Mouse (Mus musculus): ENCODE data around the gene Zbtb7b.
"Not testable (repeated sequence)": the region's sequence is repeated elsewhere in the genome, so short reads cannot be mapped to it uniquely, and the experiment has no call there.

The Zbtb7b gene

GRCm38 (mm10) chr3:89394006-89394893 lies at the start of gene Zbtb7b:
Gene Zbtb7b (minus strand): TSS chr3:89394776.
- DNase-seq (ENCODE audit: extremely low spot score, low spot score) = peak; percentile 84

DNA sequence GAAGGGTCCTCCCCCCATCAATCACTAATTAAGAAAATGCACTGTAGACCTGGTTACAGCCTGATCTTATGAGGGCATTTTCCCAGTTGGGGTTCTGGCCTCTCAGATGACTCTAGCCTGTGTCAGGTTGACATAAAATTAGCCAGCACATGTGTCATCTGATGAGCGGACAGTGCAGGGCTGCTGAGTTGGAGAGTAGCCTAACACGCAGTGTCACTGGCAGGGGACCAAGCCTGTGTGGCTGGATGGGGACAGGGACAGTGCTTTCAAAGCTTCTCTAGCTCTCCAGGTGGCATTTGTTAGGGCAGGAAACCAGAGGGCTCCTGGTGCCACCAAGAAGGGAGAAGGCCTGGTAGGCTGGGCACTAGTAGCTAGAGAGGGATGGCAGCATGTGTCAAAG lies 46.1 kb upstream of the Zbtb7b start:
- DNase-seq (ENCODE audit: extremely low spot score, low spot score) = no peak

- no peak for DNase-seq (ENCODE audit: extremely low spot score, low spot score)
Measured at GRCm38 (mm10) chr3:89437269-89437668, 42.7 kb upstream of the Zbtb7b start.

GRCm38 (mm10) chr3:89436176-89437113 lies 41.9 kb upstream of the Zbtb7b start, which contains the start of gene Pbxip1:
Gene Pbxip1 (plus strand): TSS chr3:89436706.
- peak; percentile 80 for DNase-seq (ENCODE audit: extremely low spot score, low spot score)

DNA sequence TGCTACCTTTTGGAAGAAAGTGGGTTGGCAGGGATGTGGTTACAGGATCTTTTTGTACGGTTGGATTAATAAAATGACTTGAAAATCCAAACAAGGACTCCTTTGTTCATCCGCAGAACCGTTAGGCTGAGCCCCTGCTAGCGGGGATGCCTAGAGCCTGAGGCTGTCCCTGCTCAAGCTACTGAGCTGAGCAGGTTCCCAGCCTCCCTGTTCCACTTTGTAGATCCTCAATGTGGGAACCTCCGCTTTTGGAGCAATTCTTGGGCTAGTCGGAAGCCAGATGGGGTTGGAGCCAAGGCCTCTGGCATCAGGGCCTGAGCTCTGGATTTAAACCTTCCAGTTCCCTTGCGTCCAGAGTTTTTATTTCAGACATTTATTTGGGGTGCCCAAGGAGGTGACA lies 40.5 kb upstream of the Zbtb7b start:
- DNase-seq (ENCODE audit: extremely low spot score, low spot score) = no peak

DNA sequence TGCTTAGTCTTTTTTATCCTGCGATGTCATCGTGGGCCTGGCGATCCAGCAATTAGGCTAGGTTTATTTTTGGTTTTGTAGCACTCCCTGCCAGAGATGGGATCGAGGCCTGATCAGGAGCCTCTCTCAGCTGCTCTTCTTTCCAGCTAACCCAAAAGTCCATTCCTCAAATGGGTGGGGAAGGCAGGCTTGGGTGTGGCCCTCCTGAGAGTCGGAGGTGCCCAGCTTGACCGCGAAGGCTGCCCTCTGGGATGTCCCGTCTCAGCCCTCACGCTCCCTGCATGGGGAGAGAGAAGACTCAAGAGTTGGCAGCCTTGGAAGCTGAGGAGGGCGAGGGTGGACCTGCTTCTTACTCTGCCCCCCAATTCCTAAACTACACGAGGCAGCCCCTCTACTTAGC lies 40.0 kb upstream of the Zbtb7b start:
- no peak for DNase-seq (ENCODE audit: extremely low spot score, low spot score)

- DNase-seq (ENCODE audit: extremely low spot score, low spot score) = no peak
Measured at GRCm38 (mm10) chr3:89432606-89433005, 38.0 kb upstream of the Zbtb7b start.

DNA sequence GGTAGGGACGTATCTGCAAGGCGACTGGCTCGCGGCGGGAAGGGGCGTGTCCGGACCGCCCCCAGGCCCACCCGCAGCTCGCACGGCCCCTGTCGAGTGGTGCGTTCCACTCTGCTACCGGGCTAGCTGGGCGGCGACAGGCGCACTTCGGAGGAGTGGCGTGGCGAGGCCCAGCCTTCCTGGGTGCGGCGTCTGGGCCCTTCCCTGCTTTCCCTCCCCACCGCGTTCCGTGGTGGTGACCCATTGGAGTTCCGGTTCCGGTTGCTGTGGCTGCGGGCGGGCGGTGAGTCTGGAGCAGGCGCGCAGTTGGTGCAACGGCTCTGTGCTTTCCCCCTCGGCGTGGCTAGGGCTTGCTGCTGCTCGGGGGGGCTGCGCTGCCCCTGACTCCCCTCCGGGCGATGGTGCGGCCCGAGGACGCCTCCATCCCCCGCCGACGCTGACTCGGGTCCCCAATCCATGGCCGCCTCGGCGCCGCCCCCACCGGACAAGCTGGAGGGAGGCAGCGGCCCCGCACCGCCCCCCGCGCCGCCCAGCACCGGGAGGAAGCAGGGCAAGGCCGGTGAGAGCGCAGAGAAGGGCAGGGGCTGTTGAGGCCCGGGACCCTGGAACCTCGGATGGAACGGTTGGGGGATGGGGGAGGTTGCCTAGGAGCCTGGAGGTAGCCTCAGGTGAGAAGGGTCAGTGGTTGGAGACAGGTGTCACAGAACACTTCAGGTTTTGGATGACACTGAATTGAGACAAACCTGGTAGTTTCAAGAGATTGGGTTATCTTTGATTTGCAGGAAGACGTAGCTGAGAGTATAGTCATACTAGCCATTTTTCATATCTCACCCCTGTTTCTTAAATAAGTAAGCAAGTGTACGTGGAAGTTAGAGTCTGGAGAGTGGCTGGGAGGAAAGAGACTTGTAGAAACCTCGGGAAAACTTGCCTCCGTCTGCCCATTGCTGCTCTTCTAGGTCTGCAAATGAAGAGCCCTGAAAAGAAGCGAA lies 35.9 kb upstream of the Zbtb7b start, which contains the start of gene Pygo2:
Gene Pygo2, plus strand, starts transcription at position 44 of the 989 bp plus-strand sequence.
- DNase-seq (ENCODE audit: extremely low spot score, low spot score) = peak; percentile 94

DNA sequence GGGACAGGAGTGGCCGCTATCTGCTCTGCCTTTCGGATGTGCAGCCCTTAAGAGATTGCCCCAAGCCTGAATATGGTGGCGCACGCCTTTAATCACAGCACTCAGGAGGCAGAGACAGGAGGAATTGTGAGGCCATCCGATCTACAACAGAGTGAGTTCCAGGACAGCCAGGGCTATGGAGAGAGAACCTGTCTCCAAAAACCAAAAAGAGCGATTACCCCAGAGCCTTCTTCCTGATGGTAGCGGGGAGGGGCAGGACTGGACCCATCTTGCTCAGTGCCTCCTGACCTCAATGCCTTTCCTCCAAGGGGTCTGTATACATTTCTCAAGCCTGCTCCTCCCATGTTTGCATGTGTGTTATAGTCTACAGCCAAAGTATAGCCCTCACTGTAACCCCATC lies 34.4 kb upstream of the Zbtb7b start:
- DNase-seq (ENCODE audit: extremely low spot score, low spot score) = not testable (repeated sequence)

- DNase-seq (ENCODE audit: extremely low spot score, low spot score) = no peak
Measured at GRCm38 (mm10) chr3:89425876-89426275, 31.3 kb upstream of the Zbtb7b start.

DNA sequence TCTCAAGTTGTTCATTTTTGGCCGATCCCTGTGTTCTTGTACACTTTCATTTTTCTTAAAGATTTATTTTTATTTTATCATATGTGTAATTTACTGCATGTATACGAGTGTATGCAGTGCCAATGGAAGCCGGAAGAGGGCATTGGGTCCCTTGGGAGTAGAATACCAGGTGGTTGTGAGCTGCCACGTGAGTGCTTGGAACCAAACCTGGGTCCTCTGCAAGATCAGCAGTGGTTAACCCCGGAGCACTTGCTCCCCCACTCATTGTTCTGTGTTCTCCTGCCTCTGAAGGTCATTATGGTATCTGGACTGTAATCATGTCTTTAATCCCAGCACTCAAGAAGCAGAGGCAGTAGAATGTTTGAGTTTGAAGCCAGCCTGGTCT lies 30.6 kb upstream of the Zbtb7b start:
- DNase-seq (ENCODE audit: extremely low spot score, low spot score) = no peak

GRCm38 (mm10) chr3:89424416-89425140 lies 30.0 kb upstream of the Zbtb7b start:
- no peak for DNase-seq (ENCODE audit: extremely low spot score, low spot score)

- DNase-seq (ENCODE audit: extremely low spot score, low spot score) = no peak
Measured at GRCm38 (mm10) chr3:89422556-89423205, 28.1 kb upstream of the Zbtb7b start.

DNA sequence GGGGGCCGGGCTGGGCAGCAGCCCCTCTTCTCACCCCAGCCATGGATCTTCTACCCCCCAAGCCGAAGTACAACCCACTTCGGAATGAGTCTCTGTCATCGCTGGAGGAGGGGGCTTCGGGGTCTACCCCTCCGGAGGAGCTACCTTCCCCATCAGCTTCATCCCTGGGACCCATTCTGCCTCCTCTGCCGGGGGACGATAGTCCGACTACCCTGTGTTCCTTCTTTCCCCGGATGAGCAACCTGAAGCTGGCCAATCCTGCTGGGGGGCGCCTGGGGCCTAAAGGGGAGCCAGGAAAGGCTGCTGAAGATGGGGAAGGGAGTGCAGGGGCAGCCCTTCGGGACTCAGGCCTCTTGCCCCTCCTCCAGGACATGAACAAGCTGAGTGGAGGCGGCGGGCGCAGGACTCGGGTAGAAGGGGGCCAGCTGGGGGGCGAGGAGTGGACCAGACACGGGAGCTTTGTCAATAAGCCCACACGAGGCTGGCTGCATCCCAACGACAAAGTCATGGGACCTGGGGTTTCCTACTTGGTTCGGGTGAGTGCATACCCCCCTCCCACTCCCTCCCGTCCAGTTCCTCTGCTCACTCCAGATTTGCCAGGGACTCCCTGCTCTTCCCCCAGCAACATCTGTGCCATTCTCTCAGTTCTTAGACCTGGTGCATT lies 27.4 kb upstream of the Zbtb7b start:
- peak; percentile 27 for DNase-seq (ENCODE audit: extremely low spot score, low spot score)

DNA sequence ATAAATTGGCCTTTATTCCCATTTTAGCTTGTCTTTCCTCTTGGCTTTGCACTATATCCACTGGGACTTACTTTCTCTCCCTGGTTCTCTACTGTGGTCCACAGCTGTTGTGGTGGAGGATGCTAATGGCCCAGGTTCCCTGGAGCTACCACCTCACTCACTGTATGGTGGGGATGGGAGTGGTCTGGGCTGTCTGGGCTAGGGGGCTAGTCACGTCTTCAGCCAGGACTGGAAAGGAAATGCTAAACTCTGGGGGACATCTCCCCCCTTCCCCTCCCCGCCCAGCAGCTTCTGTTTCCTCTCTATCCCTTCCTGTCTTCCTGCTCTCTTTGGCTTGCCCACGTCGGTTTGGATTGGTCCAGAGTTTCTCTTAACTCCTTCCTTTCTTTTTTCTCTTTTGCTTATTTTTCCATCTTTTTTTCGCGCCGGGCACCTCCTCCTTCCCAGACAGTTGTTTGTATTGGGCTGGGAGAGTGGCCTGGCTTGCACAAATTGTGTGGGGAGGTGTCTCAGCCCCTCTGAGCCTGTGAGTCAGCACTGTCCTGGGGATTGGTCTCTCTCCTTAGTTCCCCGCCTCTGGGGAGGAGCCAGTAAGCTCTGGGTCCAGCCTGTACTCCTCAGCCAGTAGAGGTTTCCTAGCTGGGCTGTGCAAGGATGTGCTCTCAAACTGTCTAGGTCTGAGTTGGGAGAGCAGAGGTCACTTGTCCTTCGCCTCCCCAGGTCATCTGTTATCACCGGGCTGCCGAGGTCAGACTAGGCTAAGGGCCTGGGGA lies 26.6 kb upstream of the Zbtb7b start:
- peak; percentile 62 for DNase-seq (ENCODE audit: extremely low spot score, low spot score)

DNA sequence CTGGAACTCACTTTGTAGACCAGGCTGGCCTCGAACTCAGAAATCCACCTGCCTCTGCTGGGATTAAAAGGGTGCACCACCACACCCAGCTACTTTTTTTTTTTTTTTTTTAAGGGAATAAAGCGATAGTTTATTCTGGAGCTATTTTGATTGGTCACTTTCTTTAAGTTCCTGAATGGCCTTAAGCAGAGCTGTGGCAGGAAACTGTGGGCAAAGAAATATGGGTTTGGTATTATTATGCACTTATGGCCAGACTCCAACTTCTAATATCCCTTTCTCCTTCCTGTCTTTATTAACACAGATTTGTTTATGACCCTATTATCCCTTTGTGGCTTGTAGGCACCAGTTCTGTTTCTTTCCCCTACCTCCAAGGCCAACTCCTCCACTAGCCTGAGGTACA lies 25.8 kb upstream of the Zbtb7b start:
- no peak for DNase-seq (ENCODE audit: extremely low spot score, low spot score)

- DNase-seq (ENCODE audit: extremely low spot score, low spot score) = no peak
Measured at GRCm38 (mm10) chr3:89419981-89420380, 25.4 kb upstream of the Zbtb7b start.

- DNase-seq (ENCODE audit: extremely low spot score, low spot score) = peak; percentile 39
Measured at GRCm38 (mm10) chr3:89419571-89419970, 25.0 kb upstream of the Zbtb7b start.

Data from neural tube, embryonic 10.5 days (tissue).